Mouse (Mus musculus): ENCODE measurements around the gene Tenm3. TPM values are rescaled to one million over a fixed set of nuclear protein-coding genes. Genes with fewer than 3 reads are reported as not detected.

Tenm3 gene
- polyA plus RNA-seq, 2 experiments = 38.0 to 48.1 TPM

DNA sequence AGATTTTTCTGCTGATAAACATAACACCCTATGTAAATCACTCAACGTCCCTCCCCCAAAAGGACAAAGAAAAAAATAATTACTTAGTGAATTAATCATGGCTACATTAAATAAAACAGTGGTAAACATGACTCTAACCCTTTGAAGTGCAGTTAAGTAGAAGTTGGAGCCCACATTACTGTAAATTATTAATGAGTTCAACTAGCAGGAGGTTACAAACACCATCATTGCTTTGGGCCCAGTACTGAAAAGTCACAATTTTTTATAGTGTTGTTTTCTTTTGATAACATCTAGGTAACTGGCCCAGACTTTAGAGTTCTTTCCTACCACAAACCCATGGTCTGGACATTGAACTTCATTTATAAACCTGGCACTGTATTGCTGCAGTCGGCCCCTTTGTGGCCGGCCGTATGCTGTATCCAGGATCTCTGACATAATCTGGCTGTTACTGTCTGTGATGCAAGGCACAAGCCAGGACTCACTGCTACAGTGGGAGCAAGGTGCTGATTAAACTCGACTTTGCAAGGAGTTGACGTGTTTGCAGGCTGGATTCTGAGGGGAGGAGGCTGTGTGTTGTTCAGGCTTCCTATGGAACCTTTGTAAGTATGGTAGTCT lies 602.7 kb downstream of the Tenm3 start:
- 53% methylated on average over 6 of the region's 6 CpGs for WGBS
- no peak for TF ChIP-seq POLR2A (IDR thresholded peaks at IDR 0.05; ENCODE audit: borderline replicate concordance, extremely low read depth, insufficient read depth, insufficient read length)
- H3K9me3 ChIP-seq (ENCODE audit: control insufficient read depth, low read length) = no peaks in the 10 kb centered on the region
- H3K36me3 ChIP-seq (ENCODE audit: control insufficient read depth, insufficient read depth, low read length) = peaks cover 48% of the 10 kb centered on the region
- peaks cover 5% of the 10 kb centered on the region; the same call in 1 of the 2 replicates for H3K4me1 ChIP-seq (ENCODE audit: control insufficient read depth, insufficient read depth, low read length)
- ATAC-seq (ENCODE audit: low FRiP score, low read depth) (no peak), DNase-seq (ENCODE audit: low spot score) (no peak)
- H3K27ac ChIP-seq (replicated peaks; ENCODE audit: low read depth, low read length) = no peak overlapping the region
- no peak overlapping the region for H3K4me2 ChIP-seq (replicated peaks; ENCODE audit: low read depth, low read length, severe bottlenecking)
- no peak overlapping the region for H3K4me3 ChIP-seq (replicated peaks; ENCODE audit: low read length)
- H3K27me3 ChIP-seq (ENCODE audit: control insufficient read depth, insufficient read depth, low read length) = no peaks in the 10 kb centered on the region
- H3K9ac ChIP-seq (ENCODE audit: low read depth, low read length, severe bottlenecking) = no peak overlapping the region

DNA sequence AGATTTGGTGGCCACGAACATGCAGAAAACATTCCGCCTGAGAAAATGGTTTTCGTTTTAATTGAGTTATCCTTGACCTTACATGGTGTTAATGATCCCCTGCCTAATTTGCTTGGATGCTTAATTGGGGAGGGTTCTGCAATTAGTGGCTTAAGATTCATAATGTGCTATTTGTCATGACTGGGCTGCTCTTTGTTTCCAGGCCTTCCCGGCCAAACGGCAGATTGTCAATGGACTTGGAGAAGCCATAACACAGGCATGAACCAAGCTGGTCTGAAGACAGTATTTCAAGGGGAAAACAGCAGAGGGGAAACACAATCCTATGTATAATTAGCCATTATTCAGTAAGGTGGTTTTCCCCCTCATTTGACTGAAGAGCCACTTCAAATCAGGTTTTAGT lies 606.8 kb downstream of the Tenm3 start:
- TF ChIP-seq POLR2A (IDR thresholded peaks at IDR 0.05; ENCODE audit: borderline replicate concordance, extremely low read depth, insufficient read depth, insufficient read length) = no peak
- Histone ChIP-seq H3K9ac (ENCODE audit: low read depth, low read length, severe bottlenecking) (no peak overlapping the region), H3K27ac (replicated peaks; ENCODE audit: low read depth, low read length) (no peak overlapping the region), H3K4me1 (ENCODE audit: control insufficient read depth, insufficient read depth, low read length) (peaks cover 10% of the 10 kb centered on the region; the same call in 1 of the 2 replicates), H3K9me3 (ENCODE audit: control insufficient read depth, low read length) (0 out of 2 replicates have a peak, but pooled peaks cover 6% of the 10 kb centered on the region), H3K36me3 (ENCODE audit: control insufficient read depth, insufficient read depth, low read length) (peaks cover 63% of the 10 kb centered on the region), H3K4me2 (replicated peaks; ENCODE audit: low read depth, low read length, severe bottlenecking) (no peak overlapping the region), H3K4me3 (replicated peaks; ENCODE audit: low read length) (no peak overlapping the region), H3K27me3 (ENCODE audit: control insufficient read depth, insufficient read depth, low read length) (no peaks in the 10 kb centered on the region)
- DNase-seq (ENCODE audit: low spot score) = no peak
- no peak for ATAC-seq (ENCODE audit: low FRiP score, low read depth)
- 90% methylated on average over 5 of the region's 5 CpGs for WGBS

DNA sequence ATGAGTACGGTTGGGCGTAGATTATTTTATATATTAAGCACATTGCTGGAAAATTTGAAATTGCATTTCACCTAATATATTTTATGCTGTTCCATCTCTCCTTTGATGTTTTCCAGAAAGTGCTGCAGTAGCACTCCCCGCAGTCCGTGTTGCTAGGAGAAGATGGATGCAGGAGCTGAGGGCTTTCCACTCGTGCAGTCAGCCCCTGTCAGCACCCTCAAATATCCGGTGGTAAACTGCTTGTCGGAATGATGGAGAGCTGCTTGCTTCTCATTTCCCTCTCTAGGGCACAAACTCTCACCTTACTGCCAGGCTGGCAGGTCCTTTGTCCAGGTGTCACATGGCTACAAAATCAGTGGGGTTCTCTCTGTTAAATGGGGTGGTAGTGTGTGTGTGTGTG lies 610.8 kb downstream of the Tenm3 start:
- Histone ChIP-seq H3K4me2 (replicated peaks; ENCODE audit: low read depth, low read length, severe bottlenecking) (no peak overlapping the region), H3K4me1 (ENCODE audit: control insufficient read depth, insufficient read depth, low read length) (peaks cover 16% of the 10 kb centered on the region; the same call in 1 of the 2 replicates), H3K36me3 (ENCODE audit: control insufficient read depth, insufficient read depth, low read length) (peaks cover 55% of the 10 kb centered on the region), H3K27me3 (ENCODE audit: control insufficient read depth, insufficient read depth, low read length) (no peaks in the 10 kb centered on the region), H3K4me3 (replicated peaks; ENCODE audit: low read length) (no peak overlapping the region), H3K27ac (replicated peaks; ENCODE audit: low read depth, low read length) (no peak overlapping the region), H3K9ac (ENCODE audit: low read depth, low read length, severe bottlenecking) (no peak overlapping the region), H3K9me3 (ENCODE audit: control insufficient read depth, low read length) (peaks cover 6% of the 10 kb centered on the region; the same call in 1 of the 2 replicates)
- DNase-seq (ENCODE audit: low spot score) = peak; percentile 49
- ATAC-seq (ENCODE audit: low FRiP score, low read depth) = no peak
- 37% methylated on average over 7 of the region's 7 CpGs for WGBS
- TF ChIP-seq POLR2A (IDR thresholded peaks at IDR 0.05; ENCODE audit: borderline replicate concordance, extremely low read depth, insufficient read depth, insufficient read length) = no peak

DNA sequence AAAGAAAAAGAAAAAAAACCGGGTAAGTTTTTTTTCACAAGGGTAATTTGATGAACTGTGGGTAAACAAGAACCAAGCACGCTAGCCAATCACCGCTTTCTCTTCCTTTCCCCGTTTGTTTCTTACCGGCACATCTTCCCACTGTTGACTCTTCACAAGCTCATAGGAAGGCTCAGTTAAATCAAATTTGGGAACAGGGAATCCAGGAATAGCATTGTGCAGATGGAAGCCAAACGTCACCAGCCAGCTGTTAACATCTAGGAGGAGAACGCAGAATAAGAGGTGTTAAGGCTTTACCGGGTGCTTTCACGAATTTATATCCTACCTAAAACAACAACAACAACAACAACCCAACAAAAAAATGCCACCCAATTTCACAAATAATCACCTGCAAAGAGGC lies 611.9 kb downstream of the Tenm3 start:
- H3K9me3 ChIP-seq (ENCODE audit: control insufficient read depth, low read length) = peaks cover 6% of the 10 kb centered on the region; the same call in 1 of the 2 replicates
- DNase-seq (ENCODE audit: low spot score) = no peak
- no peak for ATAC-seq (ENCODE audit: low FRiP score, low read depth)
- TF ChIP-seq POLR2A (IDR thresholded peaks at IDR 0.05; ENCODE audit: borderline replicate concordance, extremely low read depth, insufficient read depth, insufficient read length) = no peak
- H3K9ac ChIP-seq (ENCODE audit: low read depth, low read length, severe bottlenecking) = no peak overlapping the region
- H3K27ac ChIP-seq (replicated peaks; ENCODE audit: low read depth, low read length) = no peak overlapping the region
- peaks cover 16% of the 10 kb centered on the region; the same call in 1 of the 2 replicates for H3K4me1 ChIP-seq (ENCODE audit: control insufficient read depth, insufficient read depth, low read length)
- no peaks in the 10 kb centered on the region for H3K27me3 ChIP-seq (ENCODE audit: control insufficient read depth, insufficient read depth, low read length)
- no peak overlapping the region for H3K4me2 ChIP-seq (replicated peaks; ENCODE audit: low read depth, low read length, severe bottlenecking)
- no peak overlapping the region for H3K4me3 ChIP-seq (replicated peaks; ENCODE audit: low read length)
- peaks cover 45% of the 10 kb centered on the region for H3K36me3 ChIP-seq (ENCODE audit: control insufficient read depth, insufficient read depth, low read length)
- 37% methylated on average over 9 of the region's 9 CpGs for WGBS

DNA sequence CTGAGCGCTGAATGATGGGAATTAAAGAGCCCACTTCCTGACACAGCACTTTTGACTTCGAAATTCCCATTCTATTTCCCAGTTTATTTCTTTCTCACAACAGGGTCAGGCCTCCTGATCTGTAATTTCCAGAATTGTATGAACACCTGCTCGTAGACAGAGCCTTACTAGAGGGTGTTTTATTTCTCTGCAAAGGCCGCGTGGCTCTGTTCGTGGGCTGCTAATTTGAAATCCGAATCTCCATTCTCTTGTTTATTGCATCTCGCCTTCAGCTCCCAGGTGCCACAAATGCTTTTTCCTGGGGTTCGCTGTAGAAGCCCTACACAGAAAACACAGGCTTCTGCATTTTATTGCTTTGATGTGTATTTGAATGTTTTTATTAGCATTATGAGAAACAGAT lies 612.4 kb downstream of the Tenm3 start:
- no peak overlapping the region for H3K4me2 ChIP-seq (replicated peaks; ENCODE audit: low read depth, low read length, severe bottlenecking)
- H3K4me3 ChIP-seq (replicated peaks; ENCODE audit: low read length) = no peak overlapping the region
- DNase-seq (ENCODE audit: low spot score) (no peak), ATAC-seq (ENCODE audit: low FRiP score, low read depth) (no peak; the same call in 1 of the 2 replicates)
- no peak overlapping the region for H3K9ac ChIP-seq (ENCODE audit: low read depth, low read length, severe bottlenecking)
- WGBS = 23% methylated on average over 9 of the region's 9 CpGs
- H3K27ac ChIP-seq (replicated peaks; ENCODE audit: low read depth, low read length) = no peak overlapping the region
- peaks cover 6% of the 10 kb centered on the region; the same call in 1 of the 2 replicates for H3K9me3 ChIP-seq (ENCODE audit: control insufficient read depth, low read length)
- peaks cover 16% of the 10 kb centered on the region; the same call in 1 of the 2 replicates for H3K4me1 ChIP-seq (ENCODE audit: control insufficient read depth, insufficient read depth, low read length)
- peaks cover 40% of the 10 kb centered on the region for H3K36me3 ChIP-seq (ENCODE audit: control insufficient read depth, insufficient read depth, low read length)
- no peaks in the 10 kb centered on the region for H3K27me3 ChIP-seq (ENCODE audit: control insufficient read depth, insufficient read depth, low read length)
- no peak for TF ChIP-seq POLR2A (IDR thresholded peaks at IDR 0.05; ENCODE audit: borderline replicate concordance, extremely low read depth, insufficient read depth, insufficient read length)
